Mouse (Mus musculus) thymus, postnatal 10 days (tissue): ENCODE data around the gene B4galt5.

Experiments
- DNase-seq, 2 experiments: peaks; one replicate each; pipeline ENCODE4 v3.0.0; 2021; ENCODE audit warnings: low spot score in 2 of 2

The B4galt5 gene

GRCm38 (mm10) chr2:167253476-167253875 is 95.5 kb downstream of the B4galt5 start:
- no peak for DNase-seq

DNA sequence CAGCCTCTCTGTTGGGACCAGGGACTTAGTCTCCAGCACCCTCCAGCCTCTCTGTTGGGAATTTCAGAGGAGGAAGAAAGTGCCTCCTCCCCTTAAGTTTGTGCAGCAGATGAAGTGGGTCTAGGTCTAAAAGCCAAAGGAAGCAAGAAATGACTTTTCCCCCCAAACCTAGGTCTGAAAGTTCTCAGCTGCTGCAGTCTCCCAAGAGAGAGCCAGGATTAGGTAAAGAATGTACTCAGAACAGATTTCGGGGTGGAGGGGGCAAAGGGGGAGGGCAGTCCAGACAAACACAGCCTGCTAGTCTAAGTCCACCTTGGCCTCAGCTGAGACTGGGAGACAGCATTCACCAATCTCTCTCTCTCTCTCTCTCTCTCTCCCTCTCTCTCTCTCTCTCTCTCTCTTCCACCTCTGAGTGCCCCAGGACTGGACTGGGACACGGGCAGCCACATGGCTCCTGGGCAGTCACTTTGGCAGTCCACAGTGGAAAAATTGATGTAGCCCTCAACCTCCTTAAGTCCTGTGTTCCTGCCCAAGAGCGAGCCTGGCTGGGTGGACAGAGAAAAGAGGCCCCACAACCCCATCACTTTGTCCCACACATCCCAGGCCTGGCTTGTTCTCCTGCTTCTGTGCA is 96.8 kb downstream of the B4galt5 start:
- no peak for DNase-seq

DNA sequence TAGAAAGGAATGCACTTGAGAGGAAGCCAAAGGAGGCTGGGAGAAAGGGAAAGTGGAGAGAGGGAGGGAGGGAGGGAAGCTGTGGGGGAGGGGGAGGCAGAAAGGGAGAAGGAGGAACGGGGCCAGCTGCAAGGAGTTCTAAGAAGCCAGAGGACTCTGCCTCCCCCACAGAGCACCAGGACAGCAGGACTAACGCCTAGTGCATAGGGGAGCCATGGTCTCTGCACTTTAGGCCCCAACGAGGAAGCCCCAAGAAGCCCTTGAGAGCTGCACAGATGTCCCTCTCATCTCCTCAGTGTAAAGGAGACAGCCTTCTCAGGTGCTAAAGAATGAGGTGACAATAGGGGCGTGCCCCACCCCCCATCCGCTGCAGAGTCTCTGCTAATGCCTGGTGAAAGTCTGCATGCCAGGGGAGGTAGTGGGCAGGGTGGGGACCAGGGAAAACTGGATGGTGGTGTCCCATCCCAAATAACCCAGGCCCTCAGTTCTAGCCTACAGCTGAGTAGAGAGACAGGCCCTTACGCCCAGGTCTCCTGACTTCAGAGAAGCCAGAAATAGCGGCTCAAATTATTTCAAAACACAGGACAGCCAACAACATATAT is 98.1 kb downstream of the B4galt5 start:
- DNase-seq: no peak

GRCm38 (mm10) chr2:167250003-167250735 is 98.8 kb downstream of the B4galt5 start:
- DNase-seq: no peak

DNA sequence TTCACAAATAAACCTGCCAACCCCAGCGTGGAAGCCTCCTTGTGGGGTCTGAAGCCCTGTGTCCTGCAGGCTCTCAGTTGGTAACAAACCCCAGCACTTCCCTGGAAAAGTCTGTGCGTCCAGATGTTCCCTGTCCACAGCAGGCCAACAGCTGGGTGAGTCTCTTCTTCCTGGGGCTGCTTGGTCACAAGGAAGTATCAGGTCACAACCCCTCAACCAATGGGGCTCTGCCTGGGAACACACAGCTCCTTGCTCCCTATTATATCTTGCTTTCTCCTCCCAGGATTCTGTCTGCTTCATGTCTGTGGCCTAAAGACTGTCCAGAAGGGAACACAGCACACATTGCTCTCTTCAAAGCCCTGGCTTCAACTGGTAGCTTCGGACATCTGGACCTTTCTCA is 99.4 kb downstream of the B4galt5 start:
- no peak for DNase-seq
